Mouse (Mus musculus): ENCODE measurements around the gene Id2.

- TF ChIP-seq POLR2A (IDR thresholded peaks at IDR 0.05; ENCODE audit: extremely low read depth, insufficient read depth, low read length) (no peak), CTCF (IDR thresholded peaks at IDR 0.05; ENCODE audit: low read depth, low read length) (no peak)
Observed at GRCm38 (mm10) chr12:25142251-25142650, 45.3 kb upstream of the Id2 start.

Measured in liver, adult 2 months (tissue).